Mouse (Mus musculus): Measurements from ENCODE around the gene Mup6. TPM values are rescaled to one million over a fixed set of nuclear protein-coding genes. Genes with fewer than 3 reads are reported as not detected.

The Mup6 gene
- not detected for polyA plus RNA-seq (2017; shearing (Covaris generic))

GRCm38 (mm10) chr4:59963405-59964344, at the start of gene Mup6:
TSS of gene Mup6 (plus strand) at chr4:59964294.

GRCm38 (mm10) chr4:59914608-59915403, 49.3 kb upstream of the Mup6 start, which contains the start of gene Slc46a2:
TSS of gene Slc46a2 (minus strand) at chr4:59915056.

GRCm38 (mm10) chr4:59960610-59961009, 3.5 kb upstream of the Mup6 start, which contains the start of gene Mup4:
TSS of gene Mup4 (minus strand) at chr4:59960710.

Other genes starting within 250 kb of the Mup6 start
- 76.4 TPM for gene Inip, start 162.7 kb upstream of the Mup6 start, polyA plus RNA-seq (2017; shearing (Covaris generic))
- 3.1 TPM for gene Snx30, start 158.5 kb upstream of the Mup6 start, polyA plus RNA-seq (2017; shearing (Covaris generic))
- 0.12 TPM for gene Slc46a2, start 49.2 kb upstream of the Mup6 start, polyA plus RNA-seq (2017; shearing (Covaris generic))
- gene Mup4, start 3.6 kb upstream of the Mup6 start, polyA plus RNA-seq (2017; shearing (Covaris generic)), result not detected
- not detected for gene Mup7, start 106.2 kb downstream of the Mup6 start, polyA plus RNA-seq (2017; shearing (Covaris generic))
- 0.35 TPM for gene Mup2, start 190.0 kb downstream of the Mup6 start, polyA plus RNA-seq (2017; shearing (Covaris generic))

Data from CD4-positive, CD25-positive, alpha-beta regulatory T cell, adult 9 weeks (primary cell).